Mouse (Mus musculus) thymus, postnatal 25 days (tissue): ENCODE results near the gene Camk2b.
"Not testable (repeated sequence)": the region's sequence is repeated elsewhere in the genome, so short reads cannot be mapped to it uniquely, and the experiment has no call there.

Source experiments
- DNase-seq: peaks from one replicate; pipeline ENCODE4 v3.0.0; 2022

The Camk2b gene

DNA sequence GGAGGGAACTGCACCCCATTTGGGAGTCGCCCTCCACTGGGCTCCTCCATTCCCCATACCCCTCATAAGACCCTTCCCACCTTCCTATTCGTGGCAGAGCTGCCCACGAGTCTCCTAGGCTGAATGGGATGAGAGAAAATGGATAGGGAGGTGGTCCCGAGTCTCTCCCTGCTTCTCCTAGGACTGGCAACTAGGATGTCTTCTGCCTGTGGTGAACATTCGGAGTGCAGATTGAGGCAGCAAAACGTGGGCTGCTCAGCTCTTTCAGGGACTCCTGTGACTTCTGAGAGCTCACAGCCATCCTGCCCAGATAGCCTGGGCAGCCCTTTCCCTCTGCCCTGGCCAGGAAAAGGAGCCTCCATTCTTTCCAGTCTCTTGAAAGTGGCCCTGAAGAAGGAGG lies at the start of gene Camk2b:
TSS of gene Camk2b (minus strand) at position 187 of the 400 bp plus-strand sequence.
- no peak for DNase-seq

DNA sequence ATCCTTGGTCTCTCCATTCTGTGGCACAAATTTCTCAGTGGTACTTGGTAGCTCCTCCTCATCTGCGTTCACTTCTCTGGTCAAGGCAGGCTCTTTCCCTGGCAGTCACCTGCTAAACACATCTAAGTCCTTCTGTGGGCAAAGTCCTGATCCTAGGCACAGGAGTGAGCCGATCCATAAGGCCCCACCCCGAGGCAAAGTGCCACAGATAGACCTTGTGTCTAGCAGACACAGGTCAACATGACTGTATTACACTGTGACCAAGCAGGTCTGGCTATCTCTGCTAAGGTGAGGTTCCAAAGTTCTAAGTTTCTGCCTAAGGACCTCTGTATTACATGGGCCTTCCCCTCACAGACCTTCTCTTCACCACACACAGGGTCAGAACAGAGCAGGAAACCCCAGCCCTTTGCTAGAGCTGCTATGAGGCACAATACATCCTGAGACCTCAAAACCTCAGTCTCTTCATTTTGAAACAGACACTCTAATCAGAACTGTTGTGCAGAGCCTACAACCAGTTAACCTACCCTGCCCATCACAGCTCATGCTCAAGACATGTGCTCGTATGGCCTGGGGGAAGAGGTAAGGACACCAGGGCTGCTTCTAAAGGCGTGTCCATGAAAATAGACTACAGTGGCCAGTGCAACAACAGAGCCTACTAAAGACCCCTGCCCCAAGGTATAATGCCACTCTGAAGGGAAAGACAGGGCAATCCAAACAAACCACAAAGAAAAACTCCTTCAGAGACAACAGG lies 45.7 kb upstream of the Camk2b start:
- DNase-seq: no peak

DNA sequence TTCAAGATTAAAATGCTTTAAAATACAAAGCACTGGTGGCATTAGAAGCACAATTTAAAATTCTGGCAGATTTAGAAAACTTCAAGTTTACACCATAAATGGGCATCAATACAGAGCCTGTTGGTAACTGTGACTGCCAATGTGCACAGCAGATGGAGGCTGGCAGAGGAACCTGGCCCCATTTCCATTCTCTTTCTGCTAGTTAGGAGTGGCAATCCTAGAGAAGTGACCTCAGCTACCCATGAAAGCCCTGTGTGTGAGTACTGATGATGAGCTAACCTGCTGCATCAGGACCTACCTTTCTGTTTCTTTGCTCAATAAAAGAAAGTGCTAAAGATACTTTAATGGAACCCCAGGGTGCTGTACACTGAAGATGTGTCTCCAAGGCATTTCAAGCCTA lies 43.8 kb upstream of the Camk2b start:
- no peak for DNase-seq

DNA sequence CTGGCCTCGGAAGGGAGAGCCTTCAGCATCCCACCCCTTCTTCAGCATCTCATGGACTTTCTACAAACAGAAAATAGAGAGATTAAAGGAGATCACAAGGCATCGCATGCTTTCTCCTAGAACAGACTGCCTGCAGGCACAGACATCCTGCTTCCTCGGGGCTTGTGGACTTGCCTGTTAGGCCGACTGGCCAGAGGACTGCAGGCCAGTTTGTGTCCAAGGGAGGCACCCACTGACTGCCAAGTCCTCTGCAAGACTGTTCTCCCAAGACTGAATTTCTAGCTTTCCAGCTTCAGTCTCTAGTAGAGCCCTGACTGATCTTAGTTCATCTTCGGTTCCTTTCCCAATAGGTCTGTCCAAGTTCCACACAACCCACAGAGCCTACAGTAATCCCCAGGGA lies 42.1 kb upstream of the Camk2b start:
- DNase-seq: no peak

DNA sequence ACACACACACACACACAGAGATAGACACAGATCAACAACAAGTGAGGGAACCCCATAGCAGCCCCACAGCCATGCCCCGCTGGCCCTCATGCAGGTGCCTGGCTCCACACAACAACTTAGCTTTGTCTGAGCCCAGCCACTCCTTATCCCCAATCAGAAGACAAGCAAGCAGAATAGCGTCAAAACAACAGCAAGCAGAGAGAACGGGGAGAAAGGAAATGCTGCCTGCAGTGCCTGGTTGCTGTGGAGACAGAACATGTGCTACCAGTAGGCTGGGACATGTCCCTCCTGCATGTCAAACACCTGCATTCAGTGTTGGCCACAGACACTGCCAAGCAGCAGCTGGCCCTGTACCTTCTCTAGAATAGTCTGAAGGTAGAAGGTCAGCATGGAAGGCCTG lies 41.6 kb upstream of the Camk2b start:
- peak; percentile 53 for DNase-seq

DNA sequence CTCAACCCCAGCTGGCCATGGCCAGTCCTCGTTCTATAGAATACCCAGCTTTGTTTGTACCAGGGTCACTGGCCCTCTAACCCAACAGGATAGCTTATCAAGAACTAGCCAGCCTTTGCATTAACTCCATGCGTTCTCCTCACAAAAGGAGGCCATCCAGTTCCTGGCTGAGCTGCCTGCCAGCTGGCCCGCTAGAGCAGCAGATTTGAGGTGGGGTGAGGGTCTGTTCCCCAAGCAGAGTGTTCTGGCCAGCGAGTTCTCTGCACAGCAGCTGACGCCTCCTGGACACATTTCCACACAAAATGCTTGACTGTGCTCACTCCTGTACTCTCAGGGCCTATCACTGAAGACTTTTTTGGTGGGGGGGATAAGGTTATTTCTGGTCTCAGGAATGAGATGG lies 38.6 kb upstream of the Camk2b start:
- DNase-seq: no peak

DNA sequence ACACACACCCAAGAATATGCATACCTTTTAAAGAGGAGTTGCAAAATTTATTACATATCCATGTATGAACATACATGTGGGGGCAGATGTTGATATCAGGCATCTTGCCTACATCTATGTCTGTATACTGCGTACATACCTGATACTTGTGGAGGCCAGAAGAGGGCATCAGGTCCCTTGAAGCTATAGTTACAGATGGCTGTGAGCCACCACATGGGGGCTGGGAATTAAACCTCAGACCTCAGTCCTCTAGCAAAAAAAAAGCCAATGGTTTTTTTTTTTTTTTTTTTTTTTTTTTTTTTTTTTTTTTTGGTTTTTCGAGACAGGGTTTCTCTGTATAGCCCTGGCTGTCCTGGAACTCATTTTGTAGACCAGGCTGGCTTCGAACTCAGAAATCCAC lies 30.5 kb upstream of the Camk2b start:
- DNase-seq: not testable (repeated sequence)

DNA sequence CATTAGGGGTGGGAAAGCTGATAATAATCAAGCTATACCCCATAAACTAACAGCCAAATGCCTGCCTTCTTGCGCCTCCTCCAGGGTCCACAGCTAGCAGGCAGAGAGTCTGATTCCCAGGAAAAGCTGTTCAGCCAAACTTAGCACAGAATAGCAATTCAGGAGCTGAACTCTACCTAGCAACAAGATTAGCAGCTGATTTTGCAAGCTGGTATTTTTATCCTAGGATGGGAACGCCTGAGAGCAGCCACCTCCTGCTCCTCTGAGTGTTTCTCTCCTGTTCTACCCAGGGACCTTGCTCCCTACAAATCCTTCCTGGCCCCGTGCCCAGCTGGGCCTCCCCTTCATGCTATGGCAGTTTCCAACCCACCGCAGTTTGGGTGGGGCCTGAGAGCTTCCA lies 20.8 kb upstream of the Camk2b start:
- no peak for DNase-seq

DNA sequence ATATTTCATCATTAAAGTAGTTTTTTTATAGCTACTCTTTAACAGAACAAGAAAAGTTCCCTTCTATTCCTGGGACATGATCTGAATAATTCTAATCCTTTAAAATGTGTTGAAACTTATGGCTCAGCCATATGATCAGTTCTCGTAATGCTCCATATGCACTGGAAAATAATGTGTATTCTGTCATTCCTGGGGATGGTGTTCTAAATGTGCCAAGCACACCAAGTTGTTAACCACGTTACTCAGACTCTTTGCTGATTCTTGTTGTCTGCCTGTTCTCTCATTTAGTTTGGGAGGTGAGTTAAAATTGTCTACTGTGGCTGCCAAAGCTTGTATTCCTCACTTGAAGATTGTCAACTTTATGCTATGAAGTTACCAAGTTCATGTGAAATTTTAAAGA lies 12.6 kb upstream of the Camk2b start:
- no peak for DNase-seq

DNA sequence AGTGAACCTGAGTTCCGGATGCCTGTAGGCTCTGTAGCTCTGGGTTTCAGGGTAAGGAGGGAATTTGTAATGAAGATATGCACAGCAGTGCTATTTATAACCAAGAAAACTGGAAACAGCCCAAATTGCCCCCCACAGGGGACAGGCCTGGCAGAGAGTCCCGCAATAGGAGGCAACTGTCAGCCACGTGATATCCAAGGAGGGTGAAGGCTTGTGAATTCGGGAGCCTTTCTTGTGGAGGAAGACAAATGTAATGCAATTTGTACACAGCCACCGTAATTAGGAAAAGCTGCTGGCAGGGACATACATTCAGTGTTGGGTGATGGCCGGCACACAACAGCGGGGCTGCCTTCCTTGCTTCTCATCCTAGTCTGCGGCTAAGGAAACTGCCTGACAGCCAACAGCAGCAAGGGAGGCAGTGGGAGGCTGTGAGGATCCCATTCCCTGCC lies 9.5 kb upstream of the Camk2b start:
- no peak for DNase-seq

DNA sequence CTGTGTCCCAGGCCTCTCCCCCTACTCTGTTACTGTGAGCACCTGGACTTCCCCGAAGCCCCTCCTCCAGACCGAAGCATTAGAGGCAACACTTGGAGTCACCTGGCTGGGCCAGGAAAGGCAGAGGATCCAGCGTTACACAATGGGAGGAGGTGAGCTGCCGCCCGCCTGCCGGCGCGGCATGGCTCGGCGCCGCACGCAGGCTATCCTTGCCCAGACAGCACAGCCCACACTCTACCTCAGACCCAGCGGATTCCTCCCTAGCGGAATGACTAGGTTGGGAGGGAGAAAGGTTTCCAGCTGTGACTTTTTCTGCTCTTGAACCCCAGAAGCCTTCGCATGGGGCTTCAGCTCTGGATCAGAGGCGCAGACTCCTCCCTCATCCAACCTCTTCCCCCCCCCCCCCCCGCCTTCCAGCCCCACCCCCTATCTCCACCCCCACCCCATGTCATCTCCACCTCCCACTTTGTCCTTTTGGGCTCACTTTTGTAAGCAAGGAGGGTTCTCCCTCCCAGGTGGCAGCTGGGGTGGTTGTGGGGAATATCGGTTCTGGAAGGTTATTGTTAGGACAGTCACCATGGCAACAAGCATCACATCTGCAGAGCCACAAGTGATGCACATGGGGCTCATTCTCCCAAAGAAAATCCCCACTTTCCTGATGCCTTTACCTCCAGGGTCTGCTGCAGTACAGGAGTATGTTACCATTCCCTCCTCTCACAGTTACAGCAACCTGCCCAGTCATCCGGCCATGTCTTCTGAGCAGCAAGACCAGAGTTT lies 2.2 kb upstream of the Camk2b start:
- no peak for DNase-seq

DNA sequence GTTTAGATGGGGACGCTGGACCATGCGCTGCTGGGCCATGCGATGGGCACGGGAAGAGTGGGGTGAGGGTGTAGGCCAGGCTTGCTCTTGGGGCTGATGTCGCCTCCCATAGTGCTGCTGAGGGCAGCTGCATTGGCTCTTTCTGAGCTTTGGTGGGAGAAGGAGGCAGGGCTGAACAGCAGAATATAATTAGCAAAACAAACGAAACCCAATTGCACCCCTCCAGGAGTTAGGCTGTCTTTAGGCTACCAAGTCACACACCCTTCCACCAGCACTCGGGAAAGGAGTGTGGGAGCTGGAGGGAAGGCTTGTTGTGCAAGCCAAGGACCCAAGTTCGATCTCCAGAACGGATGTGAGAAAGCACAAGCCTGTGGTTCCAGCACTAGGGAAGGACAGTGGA lies 998 bp upstream of the Camk2b start:
- DNase-seq: no peak

DNA sequence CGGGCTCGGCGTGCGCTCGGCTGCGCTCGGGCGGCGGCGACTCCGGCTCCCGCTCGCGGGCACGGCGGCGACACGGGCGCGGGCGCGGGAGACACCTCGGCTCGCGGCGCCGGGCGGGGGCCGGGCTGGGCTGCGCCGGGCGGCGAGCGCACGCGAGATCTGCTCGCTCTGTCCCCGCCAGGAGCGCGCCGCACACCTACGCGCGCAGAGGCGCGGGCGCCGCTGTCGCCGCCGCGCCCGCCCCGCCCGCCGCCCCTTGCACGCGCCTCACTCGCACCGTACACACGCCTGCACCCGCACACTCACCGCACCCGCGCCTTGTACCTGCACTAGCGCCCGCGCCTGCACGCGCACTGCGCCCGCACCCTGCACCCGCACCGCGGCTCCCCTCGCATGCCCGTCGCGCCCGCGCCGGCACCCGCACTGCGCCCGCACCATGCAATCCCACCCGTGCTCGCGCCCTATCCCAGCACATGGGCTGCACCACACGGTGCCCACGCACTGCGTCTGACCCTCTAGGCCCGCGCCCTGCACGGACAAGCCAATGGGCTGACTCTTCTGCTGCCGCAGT lies 526 bp downstream of the Camk2b start:
- no peak for DNase-seq

DNA sequence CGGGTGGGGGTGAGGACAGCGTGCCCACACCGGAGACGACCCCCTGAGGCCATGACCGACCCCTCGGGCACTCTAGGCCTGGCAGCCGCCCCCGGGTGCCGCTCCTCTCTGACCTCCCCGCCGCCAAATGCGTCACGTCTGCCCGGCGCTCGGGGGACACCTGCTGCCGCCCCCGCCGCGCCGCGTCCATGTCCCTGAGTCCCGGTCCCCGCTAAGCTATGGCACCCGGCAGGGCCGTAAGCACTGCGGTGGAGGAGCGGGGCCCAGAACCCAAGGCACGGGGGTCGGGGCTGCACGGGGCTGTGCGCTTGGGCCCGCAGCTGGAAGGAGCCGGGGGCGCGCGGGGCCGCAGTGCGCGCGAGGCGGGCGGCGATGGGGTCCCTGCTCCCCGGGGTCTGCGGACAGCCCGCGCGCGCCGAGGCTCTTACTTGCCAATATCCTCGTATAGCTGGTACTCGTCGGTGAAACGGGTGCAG lies 1.1 kb downstream of the Camk2b start:
- no peak for DNase-seq

DNA sequence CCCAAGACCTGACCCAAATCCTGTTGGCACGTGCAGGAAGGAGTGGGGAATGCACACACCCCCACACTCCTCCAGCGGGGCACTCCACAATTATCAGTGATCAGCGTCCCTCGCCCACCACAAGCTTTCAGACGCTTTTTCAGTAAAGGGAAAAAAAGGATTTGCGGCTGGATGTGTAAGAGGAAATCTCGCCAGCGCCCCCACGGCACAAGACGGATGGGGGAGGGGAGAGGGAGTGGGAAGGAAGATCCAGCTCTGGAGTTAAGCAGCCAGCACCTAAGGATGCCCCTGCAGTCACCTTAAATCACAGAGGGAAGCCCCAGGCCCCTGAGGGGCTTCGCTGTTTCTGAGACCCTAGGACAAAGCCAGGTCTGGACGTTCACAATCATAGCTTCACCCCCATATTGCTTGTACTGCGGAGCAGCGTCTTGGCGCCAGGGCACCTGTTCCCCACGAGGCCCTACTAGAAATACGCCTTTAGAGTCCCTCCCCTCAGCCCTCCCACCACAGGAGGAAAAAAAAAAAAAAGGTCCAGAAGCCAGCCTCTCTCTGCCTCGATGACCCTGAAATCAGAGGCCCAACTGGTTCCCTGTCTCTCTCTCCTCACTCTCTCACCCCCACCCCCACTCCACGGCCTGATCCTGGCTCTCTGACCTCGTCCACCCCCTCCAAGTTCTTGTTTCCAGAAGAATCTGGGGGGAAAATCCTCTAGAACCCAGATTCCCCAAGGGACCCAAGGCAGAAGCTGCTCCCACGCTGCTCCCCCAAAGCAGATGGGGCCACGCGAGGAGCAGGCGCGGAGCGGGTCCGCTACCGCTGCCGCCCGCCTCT lies 1.7 kb downstream of the Camk2b start:
- no peak for DNase-seq

DNA sequence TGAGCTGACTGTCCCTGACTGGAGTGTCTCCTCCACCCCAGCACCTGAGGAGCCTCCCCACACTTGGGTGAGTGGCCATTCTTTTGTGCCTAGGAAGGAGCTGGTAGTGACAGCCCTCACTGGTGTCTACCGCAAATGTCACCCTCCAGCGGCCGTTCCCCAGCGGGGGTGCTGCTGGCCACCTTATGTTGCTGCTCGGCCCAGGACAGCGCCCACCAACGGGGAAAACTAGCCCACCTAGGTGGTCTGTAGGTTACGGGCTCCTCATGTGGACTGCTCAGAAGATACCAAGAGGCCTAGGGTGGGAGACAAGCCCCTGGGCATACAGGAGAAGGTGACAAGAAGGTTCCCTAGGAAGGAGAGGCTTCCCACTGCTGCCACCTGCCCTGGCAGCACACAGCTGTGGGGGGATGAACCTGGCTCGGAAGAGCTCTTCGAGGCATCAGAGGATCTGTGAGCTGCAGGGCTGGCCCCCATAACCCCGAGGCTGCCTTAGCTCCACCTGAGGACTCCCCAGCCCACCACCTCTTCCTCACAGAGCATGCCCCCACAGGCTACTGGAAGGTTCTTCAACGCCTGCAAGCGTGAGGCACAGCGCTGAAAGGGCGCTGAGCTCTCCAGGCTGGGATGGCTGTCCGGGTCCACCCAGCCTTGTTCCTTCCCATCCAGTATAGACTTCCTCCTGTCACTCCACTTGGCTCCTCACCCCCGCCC lies 2.5 kb downstream of the Camk2b start:
- no peak for DNase-seq

DNA sequence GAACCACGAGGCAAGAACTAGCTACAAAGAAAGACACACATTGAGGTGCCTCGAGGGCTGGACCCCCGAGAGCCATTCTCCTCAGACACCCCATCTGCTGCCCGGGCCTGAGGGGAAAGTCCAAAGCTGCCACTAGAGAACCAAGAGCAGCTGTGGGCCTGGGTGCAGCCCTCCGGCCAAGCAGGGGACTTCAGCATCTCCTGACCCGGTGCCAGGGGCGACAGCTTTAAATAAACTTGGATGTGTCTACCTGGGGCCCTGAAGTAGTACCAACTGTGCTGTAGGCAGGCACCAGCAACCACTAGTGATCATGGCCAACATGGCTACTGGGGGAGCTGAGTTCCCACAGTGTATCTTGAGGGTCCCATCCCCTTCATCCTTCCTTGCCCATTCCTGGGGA lies 3.1 kb downstream of the Camk2b start:
- no peak for DNase-seq

DNA sequence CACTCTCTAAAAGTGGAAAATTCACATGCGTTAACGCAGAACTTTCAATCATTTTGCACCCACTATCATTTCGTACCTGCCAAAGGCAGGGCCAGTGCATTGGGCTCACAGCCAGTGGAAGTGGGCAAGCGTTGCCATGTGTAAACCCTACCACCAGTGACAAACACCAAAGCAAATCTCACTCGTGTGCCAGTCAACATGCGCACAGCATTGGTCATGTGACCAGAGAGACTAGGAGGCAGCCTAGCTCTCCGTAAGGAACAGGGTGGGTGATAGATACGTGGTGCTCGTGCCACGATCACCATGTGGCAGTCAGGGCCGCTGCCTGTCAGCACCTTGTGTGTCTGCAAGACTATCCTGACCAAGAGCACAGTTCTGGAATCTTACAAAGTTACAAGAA lies 3.8 kb downstream of the Camk2b start:
- DNase-seq: no peak

DNA sequence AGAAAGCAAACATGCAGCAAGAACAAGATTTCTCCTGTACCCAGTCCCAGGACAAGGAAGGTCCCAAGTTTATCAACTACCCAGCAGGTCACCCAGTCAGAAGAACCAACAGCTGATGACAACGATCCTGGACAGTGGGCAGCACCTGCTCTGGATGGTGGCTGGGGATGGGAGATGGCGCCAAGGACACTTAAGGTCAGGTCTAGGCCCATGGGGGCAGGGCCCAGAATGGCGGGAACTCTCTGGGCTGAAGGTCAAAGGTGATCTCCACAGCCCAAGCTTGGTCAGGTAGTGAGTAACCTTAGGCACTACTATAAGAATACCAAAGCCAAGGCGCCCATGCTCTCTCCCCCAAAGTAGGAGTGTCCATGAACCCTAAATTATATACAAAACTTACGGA lies 4.3 kb downstream of the Camk2b start:
- no peak for DNase-seq

DNA sequence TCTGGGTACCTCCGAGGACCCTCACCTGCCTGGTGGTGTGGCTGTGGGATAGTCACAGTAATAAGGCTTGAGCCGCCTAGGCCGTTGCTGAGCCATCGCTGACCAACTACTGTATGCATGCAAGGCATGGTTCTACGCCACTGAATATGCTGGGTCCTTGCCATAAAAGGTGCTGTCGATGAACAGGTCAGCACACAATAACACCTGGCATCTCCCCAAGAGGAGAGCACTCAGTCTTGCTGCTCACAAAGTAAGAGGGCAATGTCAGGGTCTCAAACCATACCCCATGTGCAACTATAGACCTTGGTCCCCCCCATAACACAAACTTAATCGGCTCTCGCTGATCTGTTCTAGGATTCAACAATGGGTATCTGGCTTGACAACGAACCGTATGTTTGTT lies 7.0 kb downstream of the Camk2b start:
- DNase-seq: no peak

DNA sequence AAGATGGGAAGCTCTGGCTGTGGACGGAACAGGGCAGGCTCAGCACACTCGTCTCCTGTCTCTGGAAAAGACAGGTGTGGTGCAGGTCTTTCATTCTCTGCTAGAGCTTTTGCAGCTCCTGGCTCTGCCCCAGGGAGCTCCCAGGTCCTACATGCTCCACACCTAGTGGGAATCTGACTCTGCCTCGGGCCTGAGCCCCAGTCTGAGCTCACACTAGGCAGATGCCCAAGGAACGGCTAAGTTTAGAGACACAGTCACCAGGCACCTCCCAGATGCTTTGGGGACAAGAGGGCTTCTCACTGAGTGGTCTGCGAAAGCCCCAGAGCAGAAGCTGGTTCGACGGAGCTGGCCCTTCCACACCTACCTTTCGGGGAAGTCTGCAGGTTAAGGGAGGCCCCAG lies 12.8 kb downstream of the Camk2b start:
- DNase-seq: no peak

DNA sequence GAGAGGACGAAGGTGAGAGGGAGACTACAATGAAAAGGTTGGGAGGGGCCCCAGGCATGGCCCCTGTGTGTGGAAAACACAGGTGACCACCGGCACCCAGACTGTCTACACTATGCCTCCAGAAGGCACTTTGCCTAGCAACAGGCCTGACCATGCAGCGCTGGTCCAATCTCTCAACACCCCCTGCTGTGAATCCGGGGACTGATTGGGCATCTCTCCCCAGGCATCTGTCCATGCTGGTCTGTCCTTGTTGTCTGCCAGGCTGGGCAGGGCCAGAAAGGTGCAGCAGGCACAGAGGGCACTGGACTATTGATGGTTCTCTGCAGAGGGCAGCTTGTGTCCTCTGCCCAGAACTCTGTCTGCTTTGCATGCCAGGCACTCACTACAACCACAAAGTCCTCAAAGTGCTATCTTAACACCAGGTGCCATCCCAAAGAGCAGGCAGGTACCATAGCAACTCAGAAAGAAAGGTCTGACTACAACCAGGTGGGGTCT lies 16.0 kb downstream of the Camk2b start:
- DNase-seq: no peak
